Mouse (Mus musculus): ENCODE data around the gene Mff. TPM values are rescaled to one million over a fixed set of nuclear protein-coding genes. Genes with fewer than 3 reads are reported as not detected.

Gene Mff
- total and polyA plus RNA-seq, 3 experiments = 74.6 to 168 (median 161) TPM

- intact Hi-C loops (cut with DNase I) = no loop called here
- H3K79me2 ChIP-seq (replicated peaks; ENCODE audit: control insufficient read depth, insufficient read depth, low read length) = no peaks in the 10 kb centered on the region
- H3K36me3 ChIP-seq (ENCODE audit: control insufficient read depth, insufficient read depth, low read length) = no peaks in the 10 kb centered on the region
- WGBS = 86% methylated on average over 8 of the region's 8 CpGs
- H3K9ac ChIP-seq (ENCODE audit: low read depth, low read length) = no peak overlapping the region
- no peaks in the 10 kb centered on the region for H3K4me1 ChIP-seq (ENCODE audit: control insufficient read depth, insufficient read depth, low read length)
- H3K27ac ChIP-seq = no peak overlapping the region
- no peak for TF ChIP-seq POLR2A (IDR thresholded peaks at IDR 0.05; ENCODE audit: insufficient read depth, low read depth, low read length)
- no peak for TF ChIP-seq CTCF (IDR thresholded peaks at IDR 0.05)
- no peak for TF ChIP-seq EP300 (IDR thresholded peaks at IDR 0.05; ENCODE audit: insufficient read depth, low read depth, low read length)
- H3K27me3 ChIP-seq (ENCODE audit: control insufficient read depth, insufficient read depth, low read length) = no peaks in the 10 kb centered on the region
- DNase-seq = no peak
- no peak overlapping the region for H3K4me3 ChIP-seq
Observed at GRCm38 (mm10) chr1:82761454-82762169, 36.9 kb downstream of the Mff start.

GRCm38 (mm10) chr1:82762274-82762673 lies 37.6 kb downstream of the Mff start:
- WGBS = 79% methylated on average over 1 of the region's 1 CpGs
- no peaks in the 10 kb centered on the region for H3K79me2 ChIP-seq (replicated peaks; ENCODE audit: control insufficient read depth, insufficient read depth, low read length)
- H3K4me1 ChIP-seq (ENCODE audit: control insufficient read depth, insufficient read depth, low read length) = no peaks in the 10 kb centered on the region
- H3K4me3 ChIP-seq = no peak overlapping the region
- no peak overlapping the region for H3K27ac ChIP-seq
- H3K36me3 ChIP-seq (ENCODE audit: control insufficient read depth, insufficient read depth, low read length) = no peaks in the 10 kb centered on the region
- no peak overlapping the region for H3K9ac ChIP-seq (ENCODE audit: low read depth, low read length)
- TF ChIP-seq CTCF (IDR thresholded peaks at IDR 0.05) = peak; percentile 10; the same call in 1 of the 2 replicates
- TF ChIP-seq POLR2A (IDR thresholded peaks at IDR 0.05; ENCODE audit: insufficient read depth, low read depth, low read length) = no peak
- TF ChIP-seq EP300 (IDR thresholded peaks at IDR 0.05; ENCODE audit: insufficient read depth, low read depth, low read length) = no peak
- intact Hi-C loops (cut with DNase I) = no loop called here
- no peak for DNase-seq
- no peaks in the 10 kb centered on the region for H3K27me3 ChIP-seq (ENCODE audit: control insufficient read depth, insufficient read depth, low read length)

GRCm38 (mm10) chr1:82766227-82766626 lies 41.5 kb downstream of the Mff start:
- TF ChIP-seq POLR2A (IDR thresholded peaks at IDR 0.05; ENCODE audit: insufficient read depth, low read depth, low read length) (no peak), CTCF (IDR thresholded peaks at IDR 0.05) (no peak), EP300 (IDR thresholded peaks at IDR 0.05; ENCODE audit: insufficient read depth, low read depth, low read length) (no peak)
- no peak overlapping the region for H3K4me3 ChIP-seq
- H3K9ac ChIP-seq (ENCODE audit: low read depth, low read length) = no peak overlapping the region
- no peak for DNase-seq
- no peak overlapping the region for H3K27ac ChIP-seq
- intact Hi-C loops (cut with DNase I) = no loop called here
- H3K79me2 ChIP-seq (replicated peaks; ENCODE audit: control insufficient read depth, insufficient read depth, low read length) = no peaks in the 10 kb centered on the region
- H3K27me3 ChIP-seq (ENCODE audit: control insufficient read depth, insufficient read depth, low read length) = no peaks in the 10 kb centered on the region
- no peaks in the 10 kb centered on the region for H3K4me1 ChIP-seq (ENCODE audit: control insufficient read depth, insufficient read depth, low read length)
- no peaks in the 10 kb centered on the region for H3K36me3 ChIP-seq (ENCODE audit: control insufficient read depth, insufficient read depth, low read length)
- WGBS = 13% methylated on average over 1 of the region's 1 CpGs

GRCm38 (mm10) chr1:82766641-82767040 lies 42.0 kb downstream of the Mff start:
- 55% methylated on average over 4 of the region's 4 CpGs for WGBS
- DNase-seq = no peak
- TF ChIP-seq POLR2A (IDR thresholded peaks at IDR 0.05; ENCODE audit: insufficient read depth, low read depth, low read length) = no peak
- no peak for TF ChIP-seq EP300 (IDR thresholded peaks at IDR 0.05; ENCODE audit: insufficient read depth, low read depth, low read length)
- no peak for TF ChIP-seq CTCF (IDR thresholded peaks at IDR 0.05)
- Histone ChIP-seq H3K79me2 (replicated peaks; ENCODE audit: control insufficient read depth, insufficient read depth, low read length) (no peaks in the 10 kb centered on the region), H3K4me1 (ENCODE audit: control insufficient read depth, insufficient read depth, low read length) (no peaks in the 10 kb centered on the region), H3K27ac (no peak overlapping the region), H3K27me3 (ENCODE audit: control insufficient read depth, insufficient read depth, low read length) (no peaks in the 10 kb centered on the region), H3K36me3 (ENCODE audit: control insufficient read depth, insufficient read depth, low read length) (no peaks in the 10 kb centered on the region), H3K4me3 (no peak overlapping the region), H3K9ac (ENCODE audit: low read depth, low read length) (no peak overlapping the region)
- intact Hi-C loops (cut with DNase I) = no loop called here

GRCm38 (mm10) chr1:82768269-82768668 lies 43.6 kb downstream of the Mff start, which contains the start of gene Tm4sf20:
Gene Tm4sf20 (minus strand): TSS chr1:82768461.
- no peak for TF ChIP-seq EP300 (IDR thresholded peaks at IDR 0.05; ENCODE audit: insufficient read depth, low read depth, low read length)
- no peak for TF ChIP-seq POLR2A (IDR thresholded peaks at IDR 0.05; ENCODE audit: insufficient read depth, low read depth, low read length)
- no peak for TF ChIP-seq CTCF (IDR thresholded peaks at IDR 0.05)
- no peaks in the 10 kb centered on the region for H3K4me1 ChIP-seq (ENCODE audit: control insufficient read depth, insufficient read depth, low read length)
- no peak within 1 kb of the TSS for H3K27ac ChIP-seq
- no peaks in the 10 kb centered on the region for H3K79me2 ChIP-seq (replicated peaks; ENCODE audit: control insufficient read depth, insufficient read depth, low read length)
- no peaks in the 10 kb centered on the region for H3K36me3 ChIP-seq (ENCODE audit: control insufficient read depth, insufficient read depth, low read length)
- no peaks in the 10 kb centered on the region for H3K27me3 ChIP-seq (ENCODE audit: control insufficient read depth, insufficient read depth, low read length)
- 49% methylated on average over 5 of the region's 5 CpGs for WGBS
- intact Hi-C loops (cut with DNase I) = no loop called here
- H3K4me3 ChIP-seq = no peak within 1 kb of the TSS
- no peak within 1 kb of the TSS for H3K9ac ChIP-seq (ENCODE audit: low read depth, low read length)
- no peak for DNase-seq

- no peak for DNase-seq
- Histone ChIP-seq H3K27ac (no peak within 1 kb of the TSS), H3K4me3 (no peak within 1 kb of the TSS), H3K27me3 (ENCODE audit: control insufficient read depth, insufficient read depth, low read length) (no peaks in the 10 kb centered on the region), H3K4me1 (ENCODE audit: control insufficient read depth, insufficient read depth, low read length) (no peaks in the 10 kb centered on the region), H3K9ac (ENCODE audit: low read depth, low read length) (no peak within 1 kb of the TSS), H3K79me2 (replicated peaks; ENCODE audit: control insufficient read depth, insufficient read depth, low read length) (no peaks in the 10 kb centered on the region), H3K36me3 (ENCODE audit: control insufficient read depth, insufficient read depth, low read length) (no peaks in the 10 kb centered on the region)
- whole genome bisulfite sequencing = 73% methylated on average over 14 of the region's 15 CpGs
- intact Hi-C loops (cut with DNase I) = no loop called here
- no peak for TF ChIP-seq EP300 (IDR thresholded peaks at IDR 0.05; ENCODE audit: insufficient read depth, low read depth, low read length)
- no peak for TF ChIP-seq POLR2A (IDR thresholded peaks at IDR 0.05; ENCODE audit: insufficient read depth, low read depth, low read length)
- no peak for TF ChIP-seq CTCF (IDR thresholded peaks at IDR 0.05)
Observed at GRCm38 (mm10) chr1:82771022-82771586, 46.4 kb downstream of the Mff start, which contains the start of gene Gm47791. Gene Gm47791 (minus strand): TSS chr1:82771243.

All from heart, adult 2 months (tissue).